Mouse (Mus musculus): ENCODE results near the gene Usp6nl.

DNA sequence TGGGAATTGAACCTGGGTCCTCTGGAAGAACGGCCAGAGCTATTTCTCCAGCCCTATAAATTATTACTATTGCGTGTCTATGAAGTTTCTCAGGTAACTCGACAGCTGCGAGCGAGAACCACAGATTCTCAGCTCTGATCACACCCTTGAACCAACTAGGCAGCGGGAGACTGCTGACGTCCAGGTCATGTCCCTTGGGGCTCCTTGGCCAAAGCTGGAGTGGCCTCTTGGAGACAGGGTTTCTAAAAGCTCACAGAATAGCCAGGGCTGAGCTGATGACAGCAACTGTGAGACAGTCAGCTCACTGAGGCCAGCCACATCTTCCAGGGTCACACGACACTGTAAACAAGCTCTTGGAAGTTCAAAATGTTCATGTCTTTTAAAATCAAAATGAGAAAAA, 159.5 kb downstream of the Usp6nl start:
- TF ChIP-seq CTCF (IDR thresholded peaks at IDR 0.05; ENCODE audit: extremely low read depth, insufficient read depth, insufficient read length, insufficient replicate concordance) (no peak), POLR2A (IDR thresholded peaks at IDR 0.05; ENCODE audit: low read depth, low read length) (no peak)

All from spleen, adult 2 months (tissue).